Mouse (Mus musculus) left cerebral cortex, adult 11 months (tissue): ENCODE measurements at regions not wholly inside any gene's neighbourhood (a gene's known extent, or its start where the extent isn't known, plus 50 kb on each side); places are given as distances from the start of the nearest gene placed in this dataset.
A peak's percentile ranks its signal among the peaks of the same experiment; 100 is the strongest.

Source experiments
- DNase-seq: peaks from one replicate; pipeline ENCODE4 v3.0.0; 2022; ENCODE audit warnings: low spot score

DNA sequence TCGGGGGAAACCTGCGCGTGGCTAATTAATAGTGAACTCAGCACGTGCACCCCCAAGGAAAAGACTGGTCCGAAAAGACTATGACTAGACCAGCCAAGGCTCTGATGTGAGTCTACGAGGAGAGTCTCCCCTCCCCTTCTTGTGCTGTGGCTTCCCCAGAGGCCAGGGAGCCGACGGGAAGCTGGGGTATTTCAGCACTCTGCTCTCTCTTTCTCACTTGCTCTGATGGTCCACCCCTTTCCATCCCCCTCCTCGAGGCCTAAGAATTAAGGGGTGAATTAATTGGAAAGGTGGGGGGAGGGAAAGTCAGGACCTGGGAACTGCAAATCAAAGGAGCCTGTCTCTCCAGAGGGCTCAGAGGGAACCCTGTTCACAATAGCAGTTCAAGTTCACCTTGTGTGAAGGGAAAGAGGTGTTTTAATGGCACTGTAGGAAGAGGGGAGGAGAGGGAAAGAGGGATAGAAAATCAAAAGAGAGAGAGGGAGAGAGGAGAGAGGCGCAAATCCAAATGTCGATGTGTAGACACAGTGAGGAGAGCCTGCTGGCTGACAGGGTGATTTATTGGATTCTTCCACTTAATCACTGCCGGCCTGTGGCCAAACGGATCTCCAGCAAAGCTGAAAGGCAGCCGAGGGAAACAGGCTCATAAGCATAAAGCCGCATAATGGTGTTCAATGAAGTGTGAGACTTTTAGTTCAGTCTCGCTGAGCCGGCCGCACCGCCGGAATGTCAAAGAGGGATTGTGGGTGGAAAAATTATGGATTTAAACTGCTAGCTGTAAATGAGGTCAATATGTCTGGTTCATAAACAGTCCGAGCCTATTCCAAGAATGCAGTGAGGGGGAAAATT, 292.6 kb upstream of the Tle4 start:
- DNase-seq = peak; percentile 37

DNA sequence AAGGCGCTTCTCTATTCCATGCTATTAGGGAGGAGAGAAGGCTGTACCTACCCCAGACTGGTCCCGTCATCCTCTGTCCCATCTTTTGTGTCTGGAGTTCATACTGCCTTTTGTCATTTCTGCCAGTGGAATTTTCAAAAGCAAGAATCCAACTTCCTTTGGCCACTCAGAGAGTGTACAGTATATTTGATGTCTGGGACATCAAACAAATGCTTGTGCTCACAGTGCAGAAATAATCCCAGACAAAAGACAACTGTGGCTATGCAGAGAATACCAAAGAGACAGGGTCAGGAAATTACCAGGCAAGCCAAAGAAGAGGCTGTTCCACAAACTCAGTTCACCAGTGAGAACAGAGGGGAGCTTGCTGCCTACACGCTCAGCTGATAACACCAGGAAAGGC, 291.9 kb upstream of the Tle4 start:
- no peak for DNase-seq

DNA sequence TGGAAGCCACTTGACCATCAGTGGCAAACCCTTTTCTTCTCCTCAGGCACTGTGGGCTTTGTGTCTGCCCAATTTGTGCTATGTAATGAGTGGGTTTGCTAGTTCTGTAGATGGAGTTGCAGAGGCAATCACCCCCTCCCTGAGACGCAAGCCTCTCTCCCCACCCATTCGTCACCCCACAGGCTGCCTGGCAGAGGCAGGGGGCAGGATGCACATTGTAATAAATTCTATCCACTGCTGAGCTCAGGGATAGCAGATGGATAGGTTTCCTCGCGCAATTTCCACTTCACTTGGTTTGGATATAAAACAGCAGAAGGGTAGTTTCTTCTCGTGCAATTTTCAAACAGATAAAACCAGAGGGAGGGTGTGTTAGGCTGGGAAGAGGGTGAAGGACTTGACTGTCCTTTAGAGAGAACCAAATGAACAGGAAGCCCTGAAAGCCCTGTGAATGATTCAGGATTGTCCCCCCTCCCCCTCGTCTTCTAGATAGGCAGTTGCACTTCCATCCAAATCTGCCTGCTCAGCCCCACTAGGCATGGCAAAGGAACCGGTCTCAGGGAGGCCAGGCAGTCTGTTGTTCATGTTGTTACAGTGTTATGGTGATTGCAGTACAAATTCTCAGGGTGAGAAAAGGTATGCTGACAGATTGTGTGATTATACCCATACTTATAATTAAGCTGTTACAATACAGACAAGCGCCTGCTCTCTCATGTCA, 286.0 kb upstream of the Tle4 start:
- no peak for DNase-seq

DNA sequence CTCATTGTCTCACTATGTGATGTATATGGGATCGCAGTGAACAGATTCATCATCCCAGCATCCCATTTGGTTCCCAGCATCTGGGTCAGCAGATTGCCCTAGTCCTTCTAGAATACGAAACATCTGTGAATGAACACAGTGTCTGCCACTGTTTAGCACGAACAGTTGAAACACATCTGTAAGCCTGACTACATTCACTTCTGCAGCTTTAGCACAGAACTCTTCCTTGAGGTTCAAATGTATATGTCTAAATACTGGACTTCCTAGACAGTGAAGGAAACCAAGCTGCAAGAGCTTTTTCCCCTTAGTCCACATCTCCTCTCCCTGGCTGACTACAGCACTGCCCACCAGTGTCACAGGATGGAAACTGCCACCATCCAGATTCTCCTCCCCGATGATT, 283.0 kb upstream of the Tle4 start:
- no peak for DNase-seq

DNA sequence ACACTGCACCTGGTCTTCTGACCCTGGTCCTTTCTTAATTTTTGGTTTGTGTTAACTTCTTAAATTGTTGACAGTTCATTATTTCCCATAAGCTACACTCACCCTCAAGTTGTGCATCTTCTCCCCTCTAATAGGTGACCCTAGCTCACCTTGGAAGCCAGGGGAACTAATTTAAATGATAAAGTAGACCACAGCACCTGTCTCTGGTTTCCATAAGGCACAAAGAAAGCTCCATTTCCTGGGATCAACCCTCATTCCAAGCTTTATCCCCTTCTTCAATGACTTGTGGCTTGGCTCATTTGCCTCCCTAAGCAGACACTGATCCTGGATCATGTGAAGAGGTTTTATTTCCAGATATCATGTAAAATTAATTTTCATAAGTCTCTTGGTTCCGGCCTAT, 276.1 kb upstream of the Tle4 start:
- DNase-seq = no peak

DNA sequence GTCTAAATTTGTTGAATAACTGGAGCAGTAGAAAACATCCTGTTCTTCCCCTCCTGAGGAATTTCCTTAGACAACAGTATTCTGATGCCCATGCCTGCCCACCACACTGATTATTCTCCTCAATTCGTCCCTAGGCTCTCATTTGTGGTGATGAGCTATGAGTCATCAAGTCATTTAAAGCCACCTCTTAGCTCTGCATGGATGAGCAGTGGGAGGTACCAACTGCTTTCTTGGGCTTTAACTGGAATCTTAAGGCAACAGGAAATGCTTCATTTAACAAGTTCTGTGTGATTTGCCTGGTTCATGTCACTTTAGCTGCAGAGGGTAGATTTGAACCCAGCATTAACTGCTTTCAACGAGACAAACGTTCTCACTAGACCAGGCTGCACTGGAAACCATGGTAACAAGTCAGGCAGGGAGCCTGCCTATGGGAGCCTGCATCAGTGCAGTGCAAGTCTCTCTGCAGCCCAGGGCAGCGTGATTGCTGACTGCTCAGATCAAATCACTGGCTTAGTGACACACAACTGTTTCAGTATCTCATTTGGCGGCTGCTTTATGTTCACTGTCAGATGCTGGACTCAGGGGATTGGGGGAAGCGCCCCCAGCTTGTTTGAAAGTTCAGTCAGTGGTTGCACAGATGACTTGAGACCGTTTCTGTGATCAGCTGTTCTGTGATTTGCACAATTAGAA, 273.5 kb upstream of the Tle4 start:
- no peak for DNase-seq

DNA sequence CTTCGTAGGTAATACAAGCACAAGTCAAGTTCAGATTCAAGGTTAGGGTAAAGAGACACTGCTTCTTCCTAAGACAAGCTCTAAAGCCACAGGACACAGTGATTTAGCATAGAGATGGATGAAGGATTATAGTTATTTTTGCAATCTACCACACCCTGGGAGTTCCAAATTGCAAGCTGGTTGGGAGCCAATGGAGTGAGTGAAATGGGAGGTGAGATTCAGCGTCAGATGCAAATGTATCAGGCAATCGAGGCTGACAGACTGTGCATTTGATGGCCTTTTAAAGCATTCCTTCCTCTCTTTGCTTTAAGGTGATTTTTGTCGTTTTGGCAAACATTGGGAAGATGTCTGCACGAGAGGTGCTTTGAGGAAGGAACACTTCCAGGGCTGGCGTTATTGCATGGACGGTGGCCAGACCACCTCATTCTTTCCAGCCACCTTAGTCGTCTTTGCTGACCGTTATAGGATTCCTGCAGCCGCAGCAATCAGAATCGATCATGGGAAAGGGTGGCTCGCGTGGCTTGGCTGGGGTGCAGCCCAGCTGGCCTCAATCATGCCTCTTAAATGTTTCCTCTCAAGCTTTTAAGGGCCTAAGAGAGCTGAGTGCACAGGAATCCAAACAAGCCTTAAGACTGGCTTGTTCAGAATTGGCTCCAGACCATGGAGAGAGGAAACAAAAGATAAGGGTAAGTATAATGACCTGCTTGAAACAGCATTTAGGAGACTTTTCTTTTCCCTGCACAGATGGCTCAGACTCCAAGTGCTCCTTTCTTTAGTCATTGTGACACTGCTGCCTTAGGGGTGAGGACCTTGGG, 265.0 kb upstream of the Tle4 start:
- no peak for DNase-seq

DNA sequence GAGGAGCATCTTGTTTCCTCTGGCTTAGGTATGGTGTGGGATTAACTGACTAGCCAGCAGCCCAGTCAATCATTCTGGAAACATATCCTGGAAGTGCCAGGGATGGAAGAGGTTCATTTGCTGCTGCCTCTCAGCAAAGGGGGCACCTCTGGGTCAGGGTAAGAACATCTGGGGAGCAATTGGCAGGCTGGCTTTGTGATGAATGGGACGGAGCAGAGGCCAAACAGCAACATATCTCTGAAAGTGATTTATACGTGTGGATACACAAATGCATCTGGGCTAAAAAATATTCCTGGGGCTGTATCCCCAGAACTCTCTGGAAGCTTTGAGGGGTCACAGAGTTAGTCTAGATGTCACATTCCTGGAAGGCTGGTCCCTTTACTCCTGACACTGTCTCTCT, 257.2 kb upstream of the Tle4 start:
- DNase-seq = no peak

DNA sequence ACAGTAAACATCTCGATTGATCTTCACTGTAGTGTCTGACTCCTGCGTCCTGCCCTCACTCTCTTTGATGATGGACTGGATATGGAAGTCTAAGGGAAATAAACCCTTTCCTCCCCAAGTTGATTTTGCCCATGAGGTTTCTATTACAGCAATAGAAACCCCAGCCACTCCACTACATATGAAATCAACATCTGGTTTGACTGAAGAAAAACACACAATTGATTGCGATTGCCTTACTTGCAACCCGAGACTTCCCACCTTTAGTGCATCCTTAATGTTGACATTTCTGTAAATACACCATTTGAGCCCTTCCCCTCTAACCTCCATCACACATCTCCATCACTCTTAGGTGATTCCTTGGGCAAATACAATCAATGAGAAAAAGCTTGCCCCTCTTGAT, 255.6 kb upstream of the Tle4 start:
- no peak for DNase-seq

DNA sequence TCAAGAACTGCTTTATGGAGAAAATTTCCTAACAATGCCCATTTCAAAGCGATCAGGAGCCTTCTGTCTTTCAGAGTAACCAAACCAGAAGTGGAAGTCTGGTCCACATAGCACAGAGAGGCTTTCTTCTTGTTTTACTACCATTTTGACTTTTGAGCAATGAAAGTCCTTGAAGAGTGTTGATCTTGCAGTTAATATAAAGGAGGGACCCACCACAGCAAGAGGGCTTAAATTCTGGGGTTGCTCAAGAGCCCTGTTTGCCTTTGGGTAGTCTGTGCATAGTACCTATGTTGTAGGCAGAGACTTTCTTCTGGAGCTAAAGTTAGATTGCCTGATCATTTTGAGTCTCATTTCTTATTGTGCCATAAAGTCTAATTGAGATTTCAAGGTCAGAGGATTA, 251.7 kb upstream of the Tle4 start:
- no peak for DNase-seq

DNA sequence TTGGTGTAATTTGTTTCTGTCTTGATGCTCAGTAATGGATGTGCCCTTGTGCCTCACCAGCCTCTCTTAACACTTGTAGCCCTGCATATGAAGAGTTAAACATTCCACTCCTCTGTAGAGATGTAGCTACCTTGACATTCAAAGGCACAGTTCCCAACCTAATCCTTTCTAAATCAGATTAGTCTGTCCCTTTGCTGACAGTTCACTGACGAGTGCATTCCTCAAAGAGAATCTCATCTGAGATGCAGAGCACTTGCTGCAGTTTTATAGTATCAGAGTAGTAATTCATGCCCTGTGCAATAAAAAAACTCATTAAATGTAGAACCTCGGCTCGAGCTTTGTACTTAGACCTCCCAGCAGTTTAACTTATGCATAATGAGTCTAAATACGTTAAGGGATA, 249.3 kb upstream of the Tle4 start:
- no peak for DNase-seq

DNA sequence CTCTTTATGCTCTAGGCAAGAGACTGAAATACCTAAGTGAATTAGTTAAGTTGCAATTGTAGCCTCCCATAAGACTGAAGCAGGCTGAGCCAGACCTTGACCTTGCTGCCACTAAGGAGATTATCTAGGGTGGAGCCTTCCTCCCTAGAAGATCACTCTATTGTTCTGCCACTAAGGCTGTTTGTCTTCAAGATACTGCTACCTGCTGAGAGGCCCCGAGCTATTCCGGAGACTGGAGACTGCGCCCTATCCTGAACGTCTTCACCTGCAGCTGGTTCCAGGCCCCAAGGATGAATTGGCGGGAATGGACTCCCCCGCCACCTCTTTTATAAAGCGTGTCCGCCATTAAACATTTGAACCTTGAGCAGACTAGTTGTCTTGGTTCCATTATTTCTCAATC, 237.8 kb upstream of the Tle4 start:
- no peak for DNase-seq

DNA sequence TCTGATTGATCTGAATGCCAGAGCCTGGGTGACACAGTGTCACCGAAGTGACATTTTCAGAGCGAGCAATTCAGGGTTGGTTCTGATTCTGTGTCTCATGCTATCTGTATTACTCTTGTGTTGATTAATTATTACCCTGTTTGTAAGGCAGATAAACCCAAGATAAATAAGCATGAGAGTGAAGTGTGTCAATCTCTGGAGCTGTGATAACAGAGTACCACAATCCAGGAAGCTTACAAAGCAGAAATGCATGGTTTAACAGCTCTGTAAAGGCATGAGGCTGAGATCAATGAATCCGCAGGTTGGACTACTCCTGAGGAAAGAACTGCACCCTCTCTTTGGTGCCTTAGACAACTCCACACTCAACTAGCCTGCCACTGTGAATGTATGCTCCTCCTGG, 218.5 kb upstream of the Tle4 start:
- no peak for DNase-seq

DNA sequence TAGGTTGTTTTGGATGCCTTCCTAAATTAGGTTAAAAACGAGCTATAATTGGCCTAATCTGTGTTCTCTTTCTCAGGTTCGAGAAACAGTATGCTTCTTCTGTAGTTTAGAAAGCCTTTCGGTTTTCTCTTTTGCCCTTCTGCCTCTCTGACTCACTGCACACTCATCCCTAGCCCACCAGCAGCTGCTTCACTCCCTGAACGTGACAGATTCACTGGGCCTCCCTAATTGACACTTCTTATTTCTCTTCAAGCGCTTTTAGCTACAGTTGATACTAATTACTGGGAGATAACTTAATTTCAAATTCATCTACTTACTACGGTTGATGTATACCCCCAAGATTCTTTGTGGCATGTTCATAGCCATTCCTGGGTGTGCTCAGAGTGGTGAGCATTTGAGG, 208.9 kb upstream of the Tle4 start:
- DNase-seq = no peak

DNA sequence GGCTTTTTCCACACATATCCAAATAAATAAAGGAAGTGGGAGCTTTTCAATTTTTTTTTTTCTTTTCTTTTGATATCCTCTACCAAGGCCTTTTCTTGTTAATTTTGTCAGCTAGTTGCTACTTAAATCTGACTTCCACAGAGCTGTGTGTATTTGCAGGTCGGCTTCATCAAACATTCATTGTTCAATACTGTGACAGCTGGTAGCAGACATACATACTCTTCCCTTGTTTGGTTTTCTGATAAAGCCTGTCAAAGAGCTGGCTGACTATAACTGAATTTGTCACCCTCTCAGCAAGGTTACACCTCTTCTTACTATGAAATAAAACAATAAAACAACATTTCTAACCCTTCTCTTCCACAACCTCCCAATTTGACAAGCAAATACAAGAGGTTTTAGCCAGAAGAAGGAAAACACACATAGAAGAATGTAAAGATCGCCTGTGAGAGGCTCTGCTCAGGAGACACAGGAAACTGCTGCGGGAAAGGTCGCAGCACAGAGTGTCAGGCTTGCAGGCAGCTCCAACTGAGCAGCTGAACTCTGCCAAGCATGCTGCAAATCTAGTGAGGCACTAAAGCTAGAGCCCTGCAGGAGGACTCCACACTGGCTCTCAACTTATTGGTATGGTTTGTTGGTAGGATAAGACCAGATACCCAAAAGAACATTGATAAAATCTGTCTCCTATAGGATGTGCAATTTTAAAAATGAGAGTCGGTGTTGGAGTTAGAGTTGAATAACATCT, 205.2 kb upstream of the Tle4 start:
- DNase-seq = no peak

DNA sequence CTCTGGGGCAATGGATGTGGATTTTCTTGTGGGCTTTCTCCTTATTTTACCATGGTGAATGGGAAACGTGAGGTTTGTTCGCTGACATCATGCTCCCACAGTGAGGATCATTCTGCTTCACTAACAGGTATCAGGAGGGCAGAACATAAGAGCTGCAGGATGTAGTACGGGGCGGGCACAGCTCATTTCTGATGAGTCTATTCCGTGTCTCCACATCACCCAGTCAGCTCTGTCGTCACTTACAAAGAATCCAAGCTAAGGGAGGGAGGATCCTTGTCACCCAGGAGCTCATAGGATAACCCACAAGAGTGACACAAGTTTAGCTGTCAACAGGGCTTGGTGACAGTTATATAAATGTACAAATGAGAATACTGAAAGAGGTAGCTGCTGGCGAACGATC, 203.8 kb upstream of the Tle4 start:
- DNase-seq = no peak

DNA sequence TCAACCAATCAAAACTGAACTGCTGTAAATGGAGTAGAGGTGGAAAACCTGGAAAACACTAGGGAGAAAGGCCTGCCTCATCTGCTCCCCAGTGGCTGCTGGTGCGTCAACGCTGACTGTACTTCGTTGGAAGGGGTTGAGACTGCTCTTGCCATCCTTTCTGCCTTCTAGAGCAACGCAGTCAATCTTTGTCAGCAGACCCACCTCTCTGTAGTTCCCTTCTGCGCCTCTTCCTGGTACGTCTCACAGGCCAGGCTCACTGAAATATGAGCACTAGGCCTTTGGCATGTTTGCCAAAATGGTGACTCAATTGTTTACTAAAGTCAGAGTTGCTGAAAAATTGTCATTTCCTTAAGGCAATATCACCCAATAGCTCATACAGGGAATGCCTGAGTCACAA, 201.2 kb upstream of the Tle4 start:
- DNase-seq = no peak

DNA sequence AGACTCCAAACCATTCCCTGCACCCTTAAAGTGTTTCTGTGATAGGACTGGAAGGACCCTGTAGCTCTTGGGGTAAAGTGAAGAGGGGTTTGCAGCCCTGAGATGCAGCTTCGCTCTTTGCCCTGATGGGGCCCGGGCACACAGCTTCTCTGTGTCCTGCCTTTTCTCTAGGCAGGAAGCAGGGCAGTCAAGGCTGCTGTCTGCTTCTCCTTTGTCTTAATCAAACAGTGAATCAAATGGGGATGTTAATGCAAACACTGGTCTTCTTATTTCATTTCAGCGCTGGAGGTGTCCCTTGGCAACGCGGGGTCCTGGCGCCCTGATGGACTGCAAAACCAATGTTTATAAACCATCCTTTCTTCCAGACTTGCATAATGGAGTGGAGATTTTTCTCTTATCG, 200.6 kb upstream of the Tle4 start:
- DNase-seq = no peak

DNA sequence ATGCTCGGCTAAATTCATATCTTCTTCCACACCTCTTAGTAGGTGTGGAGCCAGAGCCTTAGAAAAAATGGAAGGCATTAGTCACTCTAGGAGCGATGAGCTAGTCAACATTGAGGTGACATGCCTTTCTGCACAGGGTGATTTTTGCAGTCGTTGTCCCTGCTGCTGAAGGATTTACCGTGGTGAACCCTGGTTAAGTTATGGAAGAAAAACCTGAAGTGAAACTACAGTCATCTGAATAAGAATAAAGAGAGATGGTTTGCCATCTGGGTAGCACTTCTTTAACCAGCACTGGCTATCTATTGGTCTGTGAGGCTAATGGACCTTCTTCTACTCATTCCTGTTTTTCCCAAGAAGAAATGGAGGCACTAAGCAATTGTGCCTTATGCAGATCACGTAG, 198.1 kb upstream of the Tle4 start:
- DNase-seq = no peak

DNA sequence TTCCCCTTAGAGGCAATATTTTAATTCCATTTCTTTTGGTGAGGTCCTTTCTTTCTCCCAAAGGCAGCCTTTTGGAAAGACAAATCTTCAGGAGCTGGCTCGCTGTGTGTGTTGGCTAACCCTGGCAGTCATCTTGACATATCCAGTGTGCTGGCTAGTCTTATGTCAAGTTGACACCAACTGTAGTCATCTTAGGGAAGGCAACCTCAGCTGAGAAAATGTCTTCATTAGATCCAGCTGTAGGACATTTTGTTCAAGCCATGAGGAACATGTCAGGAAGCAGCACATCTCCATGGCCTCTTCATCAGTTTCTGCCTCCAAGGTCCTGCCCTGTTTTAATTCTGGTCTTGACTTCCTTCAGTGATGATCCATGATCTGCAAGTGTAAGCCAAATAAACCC, 192.1 kb upstream of the Tle4 start:
- no peak for DNase-seq

DNA sequence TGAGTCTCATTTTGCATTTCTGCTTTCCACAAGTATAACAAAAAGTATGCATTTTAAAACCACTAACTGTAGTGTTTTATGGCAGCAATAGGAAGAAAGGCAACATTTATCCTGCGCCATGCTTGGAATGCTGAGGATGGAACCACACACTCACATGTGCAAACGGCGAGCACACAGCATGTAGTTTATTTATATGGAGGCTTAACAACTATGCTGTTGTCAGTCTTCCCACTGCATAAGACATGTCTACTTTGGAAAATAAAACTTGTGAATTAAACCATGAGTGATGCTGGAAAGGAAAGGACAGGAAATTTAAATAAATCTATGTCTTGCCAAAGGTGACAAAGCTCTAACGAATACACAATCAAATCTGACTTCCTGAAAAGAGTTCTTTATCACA, 190.8 kb upstream of the Tle4 start:
- no peak for DNase-seq

DNA sequence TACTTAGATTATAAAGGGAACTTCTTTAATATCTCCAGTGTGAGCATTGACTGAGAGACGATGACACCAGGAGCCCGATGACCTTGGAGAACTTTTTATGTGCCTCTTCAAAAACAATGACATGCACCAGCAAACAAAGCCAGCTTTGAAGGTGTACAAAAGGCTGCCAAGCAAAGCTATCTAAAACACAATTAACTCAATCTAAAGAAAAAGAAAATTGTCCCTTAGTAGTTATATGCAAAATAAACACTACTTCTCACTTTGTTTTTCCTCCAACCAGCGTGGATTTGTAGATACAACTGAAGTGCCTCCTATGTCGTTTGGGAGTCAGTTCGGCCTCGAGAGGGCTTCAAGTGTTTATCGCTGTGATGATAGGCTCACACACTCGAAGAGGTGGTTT, 189.0 kb upstream of the Tle4 start:
- no peak for DNase-seq
